Mouse (Mus musculus) G1E-ER4 (cell line): ENCODE results near the gene Camkk2. TPM values are rescaled to one million over a fixed set of nuclear protein-coding genes. Genes with fewer than 3 reads are reported as not detected.
A peak's percentile ranks its signal among the peaks of the same experiment; 100 is the strongest.

ENCODE experiments used
- GATA1 ChIP-seq: IDR thresholded peaks from one replicate; pipeline ENCODE4 v1.8.0; 2012; ENCODE audit warnings: low read length, inconsistent platforms
- polyA plus RNA-seq: library from polyadenylated mRNA; stranded (reverse); fragments of >175 nt; gene quantifications from 2 replicates; pipeline ENCODE4 v1.2.3, GENCODE M21; 2012

The Camkk2 gene
- polyA plus RNA-seq, 1 experiment = 31.9 TPM

DNA sequence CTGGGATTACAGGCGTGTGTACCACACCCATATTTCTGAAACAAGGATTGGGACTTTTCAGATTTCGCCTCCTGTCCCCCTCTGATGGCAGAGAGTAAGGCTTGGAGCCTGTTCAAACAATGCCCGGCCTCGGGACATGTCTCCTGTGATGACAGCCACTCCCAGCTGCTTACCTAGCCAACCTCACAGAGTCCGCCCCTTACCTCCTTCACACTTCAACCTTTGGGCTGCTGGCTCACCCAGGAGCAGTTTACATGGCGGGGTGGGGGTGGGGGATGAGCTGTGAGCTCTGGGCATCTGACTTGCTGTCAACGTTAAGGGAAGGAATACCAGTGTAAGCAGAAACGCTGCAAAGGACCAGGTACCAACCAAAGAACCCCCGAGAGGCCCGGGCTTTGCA, 48.4 kb downstream of the Camkk2 start:
- no peak for TF ChIP-seq GATA1

DNA sequence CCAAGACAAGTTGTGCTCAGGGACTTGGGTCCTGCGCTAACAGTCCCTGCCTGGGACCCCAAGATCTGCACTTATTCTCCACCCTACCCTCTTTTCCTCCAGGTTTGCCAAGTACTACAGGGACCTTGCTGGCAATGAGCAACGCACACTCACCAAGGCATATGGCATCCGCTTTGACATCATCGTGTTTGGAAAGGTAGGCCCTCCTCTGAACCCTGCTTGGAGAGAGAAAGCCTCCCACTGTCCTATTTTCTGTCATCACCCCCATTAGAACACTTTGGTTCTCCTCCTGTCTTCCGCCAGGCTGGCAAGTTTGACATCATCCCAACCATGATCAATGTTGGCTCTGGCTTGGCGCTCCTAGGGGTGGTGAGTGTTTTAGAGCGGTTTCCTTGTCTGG, 52.1 kb downstream of the Camkk2 start:
- TF ChIP-seq GATA1 = no peak

DNA sequence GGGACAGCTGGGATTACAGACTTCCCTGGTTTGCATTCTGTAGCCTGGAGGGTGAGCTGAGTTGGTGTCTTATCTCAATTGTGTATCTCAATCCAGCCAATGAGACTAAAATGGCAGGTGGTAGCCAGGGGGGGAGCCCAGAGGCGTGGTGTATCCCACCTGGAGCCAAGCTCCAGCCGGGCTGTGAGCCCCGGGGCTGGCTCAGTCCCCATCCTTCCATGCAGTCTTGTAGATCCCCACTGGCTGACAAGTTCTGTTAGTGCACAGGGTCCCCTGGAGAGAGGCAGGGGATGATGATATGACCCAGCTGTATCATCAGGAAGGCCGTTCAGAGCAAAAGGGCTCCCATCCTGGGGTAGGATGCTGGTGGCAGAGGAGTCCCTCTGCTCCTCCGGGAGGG, 52.6 kb downstream of the Camkk2 start:
- no peak for TF ChIP-seq GATA1

DNA sequence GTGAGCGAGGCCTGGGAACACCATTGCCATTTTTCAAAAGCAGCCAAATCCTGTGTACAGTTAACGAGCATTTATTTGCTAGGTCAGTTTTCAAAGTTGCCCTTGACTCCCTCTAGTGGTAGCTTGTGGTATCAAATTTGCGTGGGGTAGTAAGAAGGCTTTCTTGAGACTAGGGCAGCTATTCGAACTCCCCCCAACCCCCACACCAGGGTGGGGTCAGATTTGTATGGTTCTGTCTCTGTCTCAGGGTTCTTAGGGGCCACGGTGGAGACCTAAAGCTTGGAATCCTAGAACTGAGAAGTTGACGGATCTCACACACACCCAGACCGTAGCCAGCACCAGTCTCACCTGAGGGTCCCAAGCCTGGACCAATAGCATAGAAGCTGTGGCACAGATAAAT, 53.1 kb downstream of the Camkk2 start:
- no peak for TF ChIP-seq GATA1

DNA sequence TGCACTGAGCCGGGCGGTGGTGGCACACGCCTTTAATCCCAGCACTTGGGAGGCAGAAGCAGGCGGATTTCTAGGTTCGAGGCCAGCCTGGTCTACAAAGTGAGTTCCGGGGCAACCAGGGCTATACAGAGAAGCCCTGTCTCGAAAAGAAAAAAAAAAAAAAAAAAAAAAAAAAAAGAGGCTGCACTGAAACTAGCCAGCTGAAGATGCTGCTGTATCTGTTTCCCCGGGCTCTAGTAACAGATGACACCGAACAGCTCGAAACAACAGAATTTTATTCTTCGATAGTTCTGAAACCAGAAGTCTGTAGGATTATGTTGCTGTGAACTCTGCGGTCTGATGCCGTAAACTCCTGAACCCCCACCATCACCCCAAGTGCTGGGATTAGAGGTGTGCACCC, 53.8 kb downstream of the Camkk2 start:
- TF ChIP-seq GATA1 = no peak

DNA sequence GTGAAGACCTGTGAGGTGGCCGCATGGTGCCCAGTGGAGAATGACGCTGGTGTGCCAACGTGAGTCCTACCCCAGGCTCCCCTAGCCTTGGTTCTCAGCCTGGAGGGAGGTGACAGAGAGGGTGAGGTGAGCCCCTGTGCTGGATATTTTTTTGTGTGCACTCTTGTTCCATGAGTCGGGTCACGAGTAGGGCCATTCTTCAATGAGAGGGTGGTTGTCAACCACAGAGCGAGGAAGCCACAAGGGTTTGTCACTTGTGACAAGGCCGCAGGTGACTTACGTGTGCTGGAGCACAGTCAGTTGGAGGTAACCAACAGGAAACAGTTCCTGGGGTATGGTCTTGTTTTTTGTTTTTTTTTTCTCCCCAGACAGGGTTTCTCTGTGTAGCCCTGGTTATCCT, 60.0 kb downstream of the Camkk2 start:
- no peak for TF ChIP-seq GATA1

DNA sequence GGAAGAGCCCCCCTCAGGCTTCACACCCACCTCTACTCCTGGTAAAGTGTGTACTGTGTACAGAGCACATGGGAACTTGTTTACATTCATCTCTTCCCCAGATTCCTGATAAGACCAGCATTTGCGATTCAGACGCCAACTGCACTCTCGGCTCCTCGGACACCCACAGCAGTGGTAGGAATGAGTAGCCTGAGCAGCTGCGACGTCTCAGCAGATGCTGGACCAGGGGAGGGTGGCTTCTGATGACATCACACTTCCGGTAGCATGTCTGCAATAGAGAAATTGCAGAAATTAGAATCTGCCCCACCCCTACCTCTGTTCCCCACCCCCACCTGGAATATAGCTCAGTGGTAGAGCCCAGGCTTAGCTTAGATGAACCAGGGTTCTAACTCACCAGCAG, 60.8 kb downstream of the Camkk2 start:
- no peak for TF ChIP-seq GATA1

DNA sequence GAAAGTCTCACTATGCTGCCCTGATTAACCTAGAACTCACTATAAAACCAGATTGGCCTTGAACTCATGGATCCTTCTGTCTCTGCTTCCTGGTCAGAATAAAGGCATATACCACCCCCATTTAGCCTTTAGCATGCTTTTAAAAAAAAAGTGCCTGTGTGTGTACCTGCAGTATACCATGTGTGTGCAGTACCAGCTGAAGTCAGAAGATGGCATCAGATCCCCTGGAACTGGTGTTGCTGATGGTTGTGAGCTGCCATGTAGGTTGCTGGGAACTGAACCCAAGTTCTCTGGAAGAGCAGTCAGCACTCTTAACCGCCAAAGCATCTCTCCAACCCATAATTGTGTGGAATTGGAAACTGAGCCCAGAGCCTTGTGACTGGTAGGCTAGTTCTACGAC, 62.4 kb downstream of the Camkk2 start:
- no peak for TF ChIP-seq GATA1

DNA sequence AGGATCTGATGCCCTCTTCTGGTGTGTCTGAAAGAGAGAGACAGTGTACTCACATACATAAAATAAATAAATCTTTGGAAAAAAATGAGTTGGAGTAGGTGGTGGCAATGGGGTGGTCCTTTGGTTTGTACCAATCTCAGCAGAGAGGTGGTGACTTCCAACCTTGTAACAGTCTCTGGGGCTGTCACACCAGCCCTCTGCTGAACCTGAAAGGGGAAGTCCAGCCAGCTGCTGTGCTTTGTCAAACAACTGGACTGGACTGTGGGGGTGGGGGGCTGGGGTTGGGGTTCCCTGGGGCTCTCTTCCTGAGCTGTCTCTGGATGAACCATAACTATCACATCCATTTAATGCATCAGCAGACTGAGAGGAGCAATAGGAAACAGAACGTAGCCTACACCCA, 63.5 kb downstream of the Camkk2 start:
- no peak for TF ChIP-seq GATA1

DNA sequence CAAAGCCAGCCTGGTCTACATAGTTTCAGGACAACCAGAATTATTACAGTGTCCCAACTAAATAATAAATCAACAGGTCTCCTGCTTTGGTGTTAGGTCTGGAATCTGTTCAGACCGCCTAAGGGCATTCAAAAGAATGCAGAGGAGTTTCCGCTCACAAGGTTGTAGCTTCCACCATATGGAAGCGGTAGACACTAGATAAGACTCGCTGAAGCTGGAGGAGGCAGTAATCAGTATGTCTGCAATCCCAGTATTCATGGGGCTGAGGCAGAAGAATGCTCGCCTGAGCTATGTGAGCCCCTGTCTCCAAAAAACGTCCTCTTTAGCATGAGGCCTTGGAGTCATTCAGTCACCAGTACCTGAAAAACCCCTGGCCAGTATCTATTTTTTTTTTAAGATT, 70.4 kb downstream of the Camkk2 start:
- TF ChIP-seq GATA1 = no peak

DNA sequence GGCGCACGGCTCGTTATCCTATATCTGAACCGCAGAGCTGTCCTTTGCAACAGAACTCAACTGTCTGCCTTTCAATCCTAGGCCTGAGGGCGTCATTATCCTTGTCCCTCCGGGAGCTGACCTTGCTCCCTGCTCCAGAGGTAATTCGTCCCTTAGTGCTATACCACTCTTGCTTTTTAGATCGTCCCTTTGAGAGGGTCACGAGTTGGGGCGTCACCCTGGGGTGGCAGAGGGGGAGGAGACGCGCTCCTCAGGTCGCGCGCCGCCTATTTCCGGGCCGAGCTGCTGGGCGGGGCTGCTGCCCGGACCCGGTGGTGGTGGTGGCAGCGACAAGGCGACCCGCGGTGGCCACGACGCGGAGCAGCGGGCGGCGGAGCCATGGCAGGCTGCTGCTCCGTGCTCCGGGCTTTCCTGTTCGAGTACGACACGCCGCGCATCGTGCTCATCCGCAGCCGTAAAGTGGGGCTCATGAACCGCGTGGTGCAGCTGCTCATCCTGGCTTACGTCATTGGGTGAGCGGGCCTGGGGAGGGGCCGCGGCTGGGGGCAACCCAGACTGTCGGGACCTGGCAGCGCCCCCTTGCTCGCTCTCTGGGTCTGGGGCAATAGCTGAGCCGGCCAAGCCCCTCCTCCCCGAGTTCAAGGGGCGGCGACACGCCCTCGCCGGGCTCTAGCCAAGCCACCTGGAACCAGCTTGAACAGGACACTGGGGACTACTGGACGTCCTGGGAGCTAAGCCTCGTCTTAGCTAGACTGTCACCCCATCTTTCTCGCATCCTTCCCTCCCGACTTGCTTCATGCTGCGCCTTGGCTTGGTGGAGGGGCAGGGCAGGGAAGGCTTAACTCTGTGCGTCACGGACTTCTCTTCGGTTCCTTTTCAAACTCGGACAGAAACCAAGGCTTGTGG, 71.7 kb downstream of the Camkk2 start, which contains the start of gene P2rx4:
Gene P2rx4, plus strand, starts transcription at position 269 of the 906 bp plus-strand sequence.
- no peak for TF ChIP-seq GATA1

DNA sequence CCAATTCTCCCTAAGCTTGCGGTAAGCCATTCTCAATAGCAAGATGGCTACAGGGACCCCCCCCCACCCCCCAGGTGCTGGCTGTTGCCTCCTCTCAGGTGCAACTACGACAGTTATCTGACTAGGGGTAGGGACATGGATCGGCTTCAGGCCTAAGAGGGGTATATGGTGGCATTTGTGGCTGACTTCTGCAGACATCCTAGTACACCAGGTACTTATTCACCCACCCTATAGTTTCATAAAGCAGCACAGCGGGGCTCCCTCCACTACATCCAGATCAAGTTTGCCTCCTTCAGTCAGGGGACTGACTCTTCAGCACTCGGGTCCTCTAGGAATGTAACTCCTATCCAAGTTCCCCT, 72.3 kb downstream of the Camkk2 start:
- no peak for TF ChIP-seq GATA1

DNA sequence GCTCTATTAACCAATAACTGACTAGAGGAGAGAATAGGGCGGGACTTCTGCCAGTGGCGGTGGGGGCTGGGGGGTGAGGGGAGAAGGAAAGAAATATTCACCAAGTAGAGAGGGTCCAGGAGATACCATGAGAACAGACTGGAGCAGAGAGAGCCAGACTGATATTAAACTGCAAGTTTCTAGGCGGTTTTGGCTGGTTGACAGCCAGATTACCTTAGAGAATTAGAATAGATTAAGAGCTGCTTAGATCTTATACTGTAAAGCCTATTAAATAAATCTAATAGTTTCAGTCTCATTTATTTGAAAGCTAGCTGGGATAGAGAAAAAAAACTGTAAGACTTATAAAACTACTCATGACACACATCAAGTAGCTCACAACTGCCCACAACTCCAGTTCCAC, 74.0 kb downstream of the Camkk2 start:
- no peak for TF ChIP-seq GATA1

DNA sequence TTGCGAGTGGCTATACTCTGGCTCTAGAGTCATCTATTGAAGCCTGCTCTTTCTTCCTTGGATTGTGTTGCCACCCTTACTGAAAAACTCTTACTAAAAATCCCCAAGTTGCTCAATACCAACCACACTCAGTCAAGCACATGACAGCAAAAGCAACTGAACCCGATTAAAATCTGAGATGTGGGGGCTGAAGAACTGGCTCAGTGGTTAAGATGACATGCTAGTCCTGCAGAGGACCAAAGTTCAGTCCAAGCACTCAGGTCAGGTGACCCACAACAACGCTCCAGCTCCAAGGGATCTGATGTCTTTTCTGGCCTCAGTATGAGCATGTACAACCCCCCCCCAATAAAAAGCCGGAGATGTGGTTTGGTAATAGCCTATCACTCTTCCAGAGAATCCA, 74.6 kb downstream of the Camkk2 start:
- no peak for TF ChIP-seq GATA1

DNA sequence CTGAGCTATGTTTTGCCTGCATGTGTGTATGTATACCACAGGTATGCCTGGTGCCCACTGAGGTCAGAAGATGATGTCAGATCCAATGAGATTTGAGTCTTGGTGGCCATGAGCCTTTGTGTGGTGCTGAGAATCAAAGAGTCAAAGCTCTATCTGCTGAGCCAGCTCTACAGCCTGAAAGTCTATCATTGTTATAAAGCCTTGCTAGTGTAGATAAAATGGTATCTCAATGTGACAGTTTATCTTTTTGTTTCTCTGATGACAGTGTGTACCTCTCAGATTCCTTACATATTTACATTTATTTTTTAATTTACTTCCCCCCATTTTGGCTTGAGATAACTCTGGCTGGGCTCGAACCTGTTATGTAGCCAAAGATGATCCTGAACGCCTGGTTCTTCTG, 75.6 kb downstream of the Camkk2 start:
- TF ChIP-seq GATA1 = peak; percentile 31

DNA sequence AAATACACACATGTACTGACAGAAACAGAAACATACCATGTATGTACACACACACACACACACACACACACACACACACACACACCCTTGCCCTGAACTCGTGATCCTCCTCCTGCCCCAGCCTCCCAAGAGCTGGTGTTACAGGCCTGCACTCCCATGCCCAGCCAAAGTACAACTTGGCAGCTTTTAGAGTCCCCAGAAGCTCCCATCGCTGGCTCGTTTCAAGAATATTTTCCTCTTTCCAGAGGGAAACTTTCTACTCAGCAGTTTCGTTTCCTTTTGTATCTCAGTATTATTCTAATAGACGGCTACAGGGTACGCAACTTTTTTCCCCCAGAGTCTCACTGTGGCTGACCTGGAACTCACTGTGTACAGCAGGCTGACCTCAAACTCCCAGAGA, 77.1 kb downstream of the Camkk2 start:
- no peak for TF ChIP-seq GATA1

DNA sequence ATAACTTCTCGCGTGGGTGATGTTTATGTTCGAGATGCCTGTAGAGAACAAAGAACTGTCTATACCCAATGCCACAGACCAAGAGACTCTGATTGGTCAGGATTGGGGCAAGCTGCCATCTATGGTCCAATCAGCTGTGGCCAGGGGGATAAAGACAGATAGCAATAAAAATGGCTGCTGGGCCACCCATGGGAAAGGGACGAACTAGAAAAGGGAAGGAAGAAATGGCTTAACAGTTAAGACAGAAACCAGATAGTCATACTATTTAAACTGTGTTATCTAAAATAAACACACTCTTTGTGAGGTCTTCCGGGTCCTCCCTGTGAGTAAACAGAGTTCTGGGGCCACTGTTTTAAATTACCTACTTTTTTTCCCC, 78.4 kb downstream of the Camkk2 start:
- TF ChIP-seq GATA1 = peak; percentile 71
